Mouse (Mus musculus) hindbrain, embryonic 11.5 days (tissue): ENCODE results near the gene Retnlb. TPM values are rescaled to one million over a fixed set of nuclear protein-coding genes. Genes with fewer than 3 reads are reported as not detected.
"Not testable (repeated sequence)": the region's sequence is repeated elsewhere in the genome, so short reads cannot be mapped to it uniquely, and the experiment has no call there.

Experiments used
- ATAC-seq: fragments of 200-750 bp; cut with Nextera tagmentation; 2 replicates; pipeline ENCODE4 v1.8.0; 2017; ENCODE audit warnings: mild to moderate bottlenecking, moderate TSS enrichment, moderate library complexity; ENCODE audit not compliant: low FRiP score
- DNase-seq: peaks from one replicate; pipeline ENCODE4 v3.0.0-alpha.2; 2015; ENCODE audit warnings: low spot score
- H3K27ac ChIP-seq: fragments of 300-500 bp; sonication (generic); 2 replicates; pipeline ENCODE4 v1.5.1; 2014; ENCODE audit warnings: mild to moderate bottlenecking, low read depth, low read length
- H3K27me3 ChIP-seq: fragments of 300-500 bp; sonication (generic); 2 replicates; pipeline ENCODE4 v1.6.1; 2014; ENCODE audit warnings: mild to moderate bottlenecking, low read length, moderate library complexity, mixed read lengths; ENCODE audit not compliant: control insufficient read depth, insufficient read depth
- H3K36me3 ChIP-seq: fragments of 300-500 bp; sonication (generic); 2 replicates; pipeline ENCODE4 v1.6.1; 2014; ENCODE audit warnings: mild to moderate bottlenecking, low read length, moderate library complexity, mixed read lengths; ENCODE audit not compliant: control insufficient read depth, insufficient read depth
- H3K4me1 ChIP-seq: fragments of 300-500 bp; sonication (generic); replicated peaks from 2 replicates; pipeline ENCODE4 v1.6.1; 2014; ENCODE audit warnings: low read length, mixed read lengths; ENCODE audit not compliant: control insufficient read depth, insufficient read depth
- H3K4me2 ChIP-seq: fragments of 300-500 bp; sonication (generic); replicated peaks from 2 replicates; pipeline ENCODE4 v1.6.1; 2014; ENCODE audit warnings: mild to moderate bottlenecking, low read depth, low read length
- H3K4me3 ChIP-seq: fragments of 300-500 bp; sonication (generic); 2 replicates; pipeline ENCODE4 v1.5.1; 2014; ENCODE audit warnings: low read depth, low read length
- H3K9ac ChIP-seq: fragments of 300-500 bp; sonication (generic); 2 replicates; pipeline ENCODE4 v1.6.1; 2014; ENCODE audit warnings: low read depth, low read length
- H3K9me3 ChIP-seq: fragments of 300-500 bp; sonication (generic); 2 replicates; pipeline ENCODE4 v1.6.1; 2016; ENCODE audit warnings: low read length; ENCODE audit not compliant: control insufficient read depth
- WGBS: fragments of 180-500 bp; shearing (Covaris S2); extraction: QIAGEN DNeasy Blood & Tissue Kit; methylation state at CpG from one replicate; pipeline ENCODE4 v1.1.7; 2014; 5-methylcytosine and 5-hydroxymethylcytosine counted together
- polyA plus RNA-seq: library from polyadenylated mRNA; unstranded; fragments of >200 nt; fragmentation: Nextera tagmentation; extraction: Ambion mirVana; gene quantifications from 2 replicates; pipeline ENCODE4 v1.2.1, GENCODE M21; 2014

The Retnlb gene
- polyA plus RNA-seq, 1 experiment from 2014 or later = not detected

GRCm38 (mm10) chr16:48833626-48834025 is 17.0 kb downstream of the Retnlb start:
- not testable (repeated sequence) for DNase-seq, H3K9me3 ChIP-seq, H3K9ac ChIP-seq, H3K36me3 ChIP-seq, H3K4me3 ChIP-seq, ATAC-seq, H3K4me1 ChIP-seq, H3K4me2 ChIP-seq, H3K27ac ChIP-seq, H3K27me3 ChIP-seq
- 78% methylated on average over 1 of the region's 1 CpGs for WGBS

- WGBS = 89% methylated on average over 3 of the region's 3 CpGs
- ATAC-seq = no peak
- Histone ChIP-seq H3K4me3 (no peak within 1 kb of the TSS), H3K27me3 (no peaks in the 10 kb centered on the region), H3K9me3 (no peaks in the 10 kb centered on the region), H3K27ac (no peak within 1 kb of the TSS), H3K9ac (no peak within 1 kb of the TSS), H3K4me1 (no peaks in the 10 kb centered on the region), H3K4me2 (no peak within 1 kb of the TSS), H3K36me3 (no peaks in the 10 kb centered on the region)
- no peak for DNase-seq
Measured at GRCm38 (mm10) chr16:48842266-48842665, 25.6 kb downstream of the Retnlb start, which contains the start of gene Retnla. Gene Retnla, plus strand, starts transcription at chr16:48842551.

GRCm38 (mm10) chr16:48843671-48844386 is 27.2 kb downstream of the Retnlb start:
- no peak for ATAC-seq
- Histone ChIP-seq H3K36me3 (no peaks in the 10 kb centered on the region), H3K4me3 (no peak overlapping the region), H3K27ac (no peak overlapping the region), H3K27me3 (no peaks in the 10 kb centered on the region), H3K4me2 (no peak overlapping the region), H3K4me1 (no peaks in the 10 kb centered on the region), H3K9me3 (no peaks in the 10 kb centered on the region), H3K9ac (no peak overlapping the region)
- no peak for DNase-seq
- 86% methylated on average over 4 of the region's 4 CpGs for WGBS

GRCm38 (mm10) chr16:48865004-48865403 is 48.3 kb downstream of the Retnlb start:
- ATAC-seq, H3K4me1 ChIP-seq, DNase-seq, H3K9me3 ChIP-seq, H3K4me2 ChIP-seq, H3K27me3 ChIP-seq, H3K36me3 ChIP-seq, H3K27ac ChIP-seq, H3K4me3 ChIP-seq, H3K9ac ChIP-seq: not testable (repeated sequence)
- 86% methylated on average over 1 of the region's 1 CpGs for WGBS

- no peak overlapping the region for H3K27ac ChIP-seq
- DNase-seq (no peak), ATAC-seq (no peak)
- H3K9me3 ChIP-seq = no peaks in the 10 kb centered on the region
- H3K9ac ChIP-seq = no peak overlapping the region
- H3K4me2 ChIP-seq = no peak overlapping the region
- H3K36me3 ChIP-seq = no peaks in the 10 kb centered on the region
- H3K4me3 ChIP-seq = no peak overlapping the region
- H3K4me1 ChIP-seq = no peaks in the 10 kb centered on the region
- no peaks in the 10 kb centered on the region for H3K27me3 ChIP-seq
- WGBS = 75% methylated on average over 2 of the region's 2 CpGs
Measured at GRCm38 (mm10) chr16:48867690-48868089, 51.0 kb downstream of the Retnlb start.

Other genes with a start within 250 kb of the Retnlb start
- 0.08 TPM in 1 of 2 replicates, not detected in the other for gene Trat1, start 44.8 kb upstream of the Retnlb start, polyA plus RNA-seq
- not detected in 2 replicates for gene Retnla, start 25.7 kb downstream of the Retnlb start, polyA plus RNA-seq
- not detected in 2 replicates for gene Retnlg, start 55.8 kb downstream of the Retnlb start, polyA plus RNA-seq
- gene Dzip3, start 177.3 kb downstream of the Retnlb start, polyA plus RNA-seq = 52.4 and 57.5 TPM in 2 replicates
- 44.3 and 44.5 TPM in 2 replicates for gene Cip2a, start 177.3 kb downstream of the Retnlb start, polyA plus RNA-seq
- gene Myh15, start 240.6 kb downstream of the Retnlb start, polyA plus RNA-seq = 0.03 TPM in 1 of 2 replicates, not detected in the other